Mouse (Mus musculus) embryonic facial prominence, embryonic 15.5 days (tissue): ENCODE results near the gene Ppp3ca. TPM values are rescaled to one million over a fixed set of nuclear protein-coding genes. Genes with fewer than 3 reads are reported as not detected.

Experiments
- ATAC-seq: fragments of 200-750 bp; cut with Nextera tagmentation; 2 replicates; pipeline ENCODE4 v1.8.0; 2017; ENCODE audit warnings: low read depth, moderate TSS enrichment; ENCODE audit not compliant: insufficient number of reproducible peaks, low FRiP score, low TSS enrichment
- H3K27ac ChIP-seq: fragments of 300-500 bp; sonication (generic); replicated peaks from 2 replicates; pipeline ENCODE4 v1.5.1; 2015; ENCODE audit warnings: mild to moderate bottlenecking, inconsistent platforms
- H3K27me3 ChIP-seq: fragments of 300-500 bp; sonication (generic); 2 replicates; pipeline ENCODE4 v1.6.1; 2015; ENCODE audit warnings: inconsistent platforms
- H3K36me3 ChIP-seq: fragments of 300-500 bp; sonication (generic); 2 replicates; pipeline ENCODE4 v1.6.1; 2015; ENCODE audit warnings: mild to moderate bottlenecking, inconsistent platforms
- H3K4me1 ChIP-seq: fragments of 300-500 bp; sonication (generic); 2 replicates; pipeline ENCODE4 v1.6.1; 2015; ENCODE audit warnings: inconsistent platforms
- H3K4me2 ChIP-seq: fragments of 300-500 bp; sonication (generic); replicated peaks from 2 replicates; pipeline ENCODE4 v1.6.1; 2015; ENCODE audit warnings: mild to moderate bottlenecking, inconsistent platforms
- H3K4me3 ChIP-seq: fragments of 300-500 bp; sonication (generic); replicated peaks from 2 replicates; pipeline ENCODE4 v1.5.1; 2015; ENCODE audit warnings: mild to moderate bottlenecking, inconsistent platforms
- H3K9ac ChIP-seq: fragments of 300-500 bp; sonication (generic); 2 replicates; pipeline ENCODE4 v1.6.1; 2015; ENCODE audit warnings: inconsistent platforms
- H3K9me3 ChIP-seq: fragments of 300-500 bp; sonication (generic); replicated peaks from 2 replicates; pipeline ENCODE4 v1.6.1; 2016; ENCODE audit warnings: inconsistent platforms
- WGBS: fragments of 180-500 bp; shearing (Covaris S2); methylation state at CpG from one replicate; pipeline ENCODE4 v1.1.7; 2015; 5-methylcytosine and 5-hydroxymethylcytosine counted together
- polyA plus RNA-seq: library from polyadenylated mRNA; unstranded; fragments of >200 nt; fragmentation: Nextera tagmentation; extraction: Ambion mirVana; gene quantifications from 2 replicates; pipeline ENCODE4 v1.2.1, GENCODE M21; 2015

Ppp3ca gene
- polyA plus RNA-seq, 1 experiment from 2014 or later: 82.8 TPM

DNA sequence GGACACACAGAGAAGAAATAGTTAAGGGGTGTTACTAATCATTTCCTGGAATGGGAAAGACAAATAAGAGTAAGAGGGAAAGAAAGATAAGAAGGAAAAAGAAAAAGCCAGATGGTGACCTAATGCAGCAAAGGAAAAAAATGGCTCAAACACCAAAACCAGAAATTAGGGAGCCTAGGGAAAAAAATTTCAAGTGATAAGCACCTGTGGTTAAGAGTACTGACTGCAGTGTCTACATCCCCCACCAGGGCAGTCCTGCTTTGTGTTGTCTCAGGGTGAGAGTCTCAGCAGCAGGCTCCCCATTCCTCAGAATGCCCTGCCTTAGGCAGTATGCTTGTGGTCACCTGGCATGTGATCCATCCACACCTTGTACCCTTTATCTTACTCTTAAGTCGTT, 99.6 kb downstream of the Ppp3ca start:
- H3K36me3 ChIP-seq: no peaks in the 10 kb centered on the region
- H3K9me3 ChIP-seq: no peaks in the 10 kb centered on the region
- no peak for ATAC-seq
- no peak overlapping the region for H3K4me3 ChIP-seq
- no peak overlapping the region for H3K27ac ChIP-seq
- H3K4me1 ChIP-seq: 0 out of 2 replicates have a peak, but pooled peaks cover 12% of the 10 kb centered on the region
- no peak overlapping the region for H3K4me2 ChIP-seq
- H3K9ac ChIP-seq: no peak overlapping the region
- H3K27me3 ChIP-seq: no peaks in the 10 kb centered on the region
- 49% methylated on average over 1 of the region's 1 CpGs for WGBS

DNA sequence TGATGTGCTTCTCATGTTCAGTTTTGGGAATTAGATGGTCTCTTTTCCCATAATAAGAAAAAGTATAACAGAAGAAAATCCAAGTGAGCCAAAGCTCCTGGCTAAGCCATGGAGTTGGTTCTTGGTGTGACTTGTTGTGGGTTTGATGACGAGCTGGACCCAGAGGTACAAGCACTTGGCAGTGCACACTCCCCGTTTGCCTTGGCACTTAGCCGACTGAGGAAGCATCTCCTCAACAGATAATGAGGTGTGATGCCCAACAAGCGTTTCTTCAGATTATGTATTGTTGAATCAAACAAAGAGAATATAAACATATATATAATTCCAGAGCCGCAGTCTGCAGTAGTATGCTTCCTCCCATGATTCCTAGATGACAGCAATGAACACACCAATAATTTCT, 101.8 kb downstream of the Ppp3ca start:
- Histone ChIP-seq H3K4me3 (no peak overlapping the region), H3K4me1 (0 out of 2 replicates have a peak, but pooled peaks cover 7% of the 10 kb centered on the region), H3K27ac (no peak overlapping the region), H3K36me3 (no peaks in the 10 kb centered on the region), H3K27me3 (no peaks in the 10 kb centered on the region), H3K9ac (no peak overlapping the region), H3K9me3 (no peaks in the 10 kb centered on the region), H3K4me2 (no peak overlapping the region)
- WGBS: 88% methylated on average over 5 of the region's 5 CpGs
- no peak for ATAC-seq

GRCm38 (mm10) chr3:136773217-136773616, 103.3 kb downstream of the Ppp3ca start:
- peaks cover 11% of the 10 kb centered on the region; the same call in 1 of the 2 replicates for H3K4me1 ChIP-seq
- H3K4me2 ChIP-seq: no peak overlapping the region
- no peaks in the 10 kb centered on the region for H3K27me3 ChIP-seq
- no peak for ATAC-seq
- no peak overlapping the region for H3K4me3 ChIP-seq
- 80% methylated on average over 4 of the region's 4 CpGs for WGBS
- no peaks in the 10 kb centered on the region for H3K36me3 ChIP-seq
- H3K9me3 ChIP-seq: no peaks in the 10 kb centered on the region
- H3K9ac ChIP-seq: no peak overlapping the region
- H3K27ac ChIP-seq: no peak overlapping the region

DNA sequence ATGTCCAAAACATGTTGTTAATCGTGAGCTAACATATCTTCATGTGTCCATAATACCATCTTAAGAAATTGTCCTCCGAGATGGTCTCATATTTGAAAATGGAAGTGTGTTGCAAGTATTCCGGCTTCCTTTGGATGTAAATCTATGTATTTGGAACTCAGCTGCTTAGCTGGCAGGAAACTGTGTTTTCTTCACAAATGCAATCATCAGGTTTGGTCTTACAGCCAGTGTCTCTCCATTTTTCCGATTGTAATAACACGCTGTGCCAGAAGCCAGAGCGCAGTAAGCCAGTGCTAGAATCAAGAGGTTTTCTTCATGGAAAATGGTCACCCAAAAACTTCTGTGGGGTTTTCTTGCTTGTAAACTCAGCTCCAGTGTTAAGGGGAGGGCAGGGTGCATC, 104.3 kb downstream of the Ppp3ca start:
- no peak for ATAC-seq
- Histone ChIP-seq H3K36me3 (no peaks in the 10 kb centered on the region), H3K9ac (no peak overlapping the region), H3K4me1 (peaks cover 4% of the 10 kb centered on the region; the same call in 1 of the 2 replicates), H3K27me3 (no peaks in the 10 kb centered on the region), H3K27ac (no peak overlapping the region), H3K4me3 (no peak overlapping the region), H3K9me3 (no peaks in the 10 kb centered on the region), H3K4me2 (no peak overlapping the region)
- 75% methylated on average over 6 of the region's 6 CpGs for WGBS

DNA sequence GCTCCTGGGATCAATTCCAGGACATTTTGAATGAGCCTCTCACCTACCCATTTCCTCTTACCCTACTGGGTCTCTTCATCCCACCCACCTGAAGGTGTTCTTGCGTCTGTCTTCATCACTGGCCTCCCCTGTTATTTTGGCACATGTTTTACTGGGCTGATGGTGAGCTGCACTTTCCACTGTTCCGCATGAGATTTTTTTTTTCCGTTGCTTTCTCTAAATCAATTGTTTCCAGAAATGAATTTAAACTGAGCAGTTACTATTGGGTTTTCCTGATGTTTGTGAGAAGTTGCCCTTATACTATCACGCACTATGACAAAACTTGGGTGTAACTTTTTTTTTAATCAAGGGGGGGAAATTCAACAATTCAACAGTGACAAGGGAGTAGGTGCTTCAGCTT, 106.6 kb downstream of the Ppp3ca start:
- WGBS: 67% methylated on average over 4 of the region's 4 CpGs
- no peaks in the 10 kb centered on the region for H3K9me3 ChIP-seq
- H3K36me3 ChIP-seq: no peaks in the 10 kb centered on the region
- no peak for ATAC-seq
- no peak overlapping the region for H3K9ac ChIP-seq
- H3K27ac ChIP-seq: no peak overlapping the region
- H3K4me3 ChIP-seq: no peak overlapping the region
- no peaks in the 10 kb centered on the region for H3K27me3 ChIP-seq
- no peak overlapping the region for H3K4me2 ChIP-seq
- peaks cover 4% of the 10 kb centered on the region; the same call in 1 of the 2 replicates for H3K4me1 ChIP-seq

GRCm38 (mm10) chr3:136777380-136777779, 107.5 kb downstream of the Ppp3ca start:
- no peaks in the 10 kb centered on the region for H3K9me3 ChIP-seq
- no peak overlapping the region for H3K4me2 ChIP-seq
- 92% methylated on average over 7 of the region's 7 CpGs for WGBS
- no peak overlapping the region for H3K9ac ChIP-seq
- H3K27ac ChIP-seq: no peak overlapping the region
- H3K4me3 ChIP-seq: no peak overlapping the region
- ATAC-seq: no peak
- peaks cover 4% of the 10 kb centered on the region; the same call in 1 of the 2 replicates for H3K4me1 ChIP-seq
- H3K36me3 ChIP-seq: no peaks in the 10 kb centered on the region
- no peaks in the 10 kb centered on the region for H3K27me3 ChIP-seq

- Histone ChIP-seq H3K4me3 (no peak overlapping the region), H3K36me3 (no peaks in the 10 kb centered on the region), H3K27me3 (no peaks in the 10 kb centered on the region), H3K4me1 (peaks cover 4% of the 10 kb centered on the region; the same call in 1 of the 2 replicates), H3K27ac (no peak overlapping the region), H3K9me3 (no peaks in the 10 kb centered on the region), H3K4me2 (no peak overlapping the region), H3K9ac (no peak overlapping the region)
- ATAC-seq: no peak
- WGBS: 83% methylated on average over 9 of the region's 9 CpGs
Observed at GRCm38 (mm10) chr3:136777787-136778216, 107.9 kb downstream of the Ppp3ca start.

- no peaks in the 10 kb centered on the region for H3K9me3 ChIP-seq
Observed at GRCm38 (mm10) chr3:136780321-136780720, 110.4 kb downstream of the Ppp3ca start.

GRCm38 (mm10) chr3:136782058-136782457, 112.1 kb downstream of the Ppp3ca start:
- Histone ChIP-seq H3K9me3 (no peaks in the 10 kb centered on the region), H3K27ac (no peak overlapping the region)
- ATAC-seq: no peak

More at GRCm38 (mm10) chr3:136780321-136780720, 110.4 kb downstream of the Ppp3ca start:
- 88% methylated on average over 3 of the region's 3 CpGs for WGBS
- H3K9ac ChIP-seq: no peak overlapping the region
- no peak overlapping the region for H3K4me3 ChIP-seq
- H3K27ac ChIP-seq: no peak overlapping the region
- no peaks in the 10 kb centered on the region for H3K27me3 ChIP-seq
- no peak overlapping the region for H3K4me2 ChIP-seq
- H3K4me1 ChIP-seq: peaks cover 4% of the 10 kb centered on the region; the same call in 1 of the 2 replicates
- no peaks in the 10 kb centered on the region for H3K36me3 ChIP-seq
- no peak for ATAC-seq

GRCm38 (mm10) chr3:136785686-136786085, 115.8 kb downstream of the Ppp3ca start:
- Histone ChIP-seq H3K4me1 (no peaks in the 10 kb centered on the region), H3K4me2 (no peak overlapping the region), H3K27ac (no peak overlapping the region), H3K4me3 (no peak overlapping the region), H3K36me3 (no peaks in the 10 kb centered on the region), H3K9me3 (no peaks in the 10 kb centered on the region), H3K27me3 (no peaks in the 10 kb centered on the region), H3K9ac (no peak overlapping the region)
- WGBS: 80% methylated on average over 6 of the region's 6 CpGs
- no peak; the same call in 1 of the 2 replicates for ATAC-seq

More at GRCm38 (mm10) chr3:136782058-136782457, 112.1 kb downstream of the Ppp3ca start:
- H3K9ac ChIP-seq: no peak overlapping the region
- H3K4me1 ChIP-seq: peaks cover 4% of the 10 kb centered on the region; the same call in 1 of the 2 replicates
- no peak overlapping the region for H3K4me3 ChIP-seq
- no peak overlapping the region for H3K4me2 ChIP-seq
- no peaks in the 10 kb centered on the region for H3K27me3 ChIP-seq
- no peaks in the 10 kb centered on the region for H3K36me3 ChIP-seq

- ATAC-seq: no peak
Observed at GRCm38 (mm10) chr3:136790261-136790871, 120.4 kb downstream of the Ppp3ca start.

DNA sequence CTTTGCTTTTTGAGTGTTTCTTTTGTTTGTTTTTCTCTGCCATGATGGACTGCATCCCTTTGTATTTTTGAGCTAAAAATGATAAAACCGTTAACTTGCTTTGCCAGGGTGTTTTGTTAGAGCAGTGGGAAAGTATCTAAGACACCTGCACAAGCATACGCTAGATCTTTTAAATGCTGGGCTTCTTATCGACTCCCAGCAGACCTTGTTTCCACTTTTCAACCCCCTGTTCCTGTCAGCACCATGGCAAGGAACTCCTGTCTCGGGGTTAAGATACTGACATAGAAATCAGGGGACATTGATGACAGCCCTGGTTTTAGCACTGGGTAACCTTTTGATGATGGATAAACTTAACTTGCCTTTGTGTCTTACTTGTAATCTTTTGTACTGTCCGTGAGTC, 121.5 kb downstream of the Ppp3ca start:
- Histone ChIP-seq H3K36me3 (no peaks in the 10 kb centered on the region), H3K4me2 (no peak overlapping the region), H3K9ac (no peak overlapping the region), H3K4me1 (no peaks in the 10 kb centered on the region), H3K27me3 (no peaks in the 10 kb centered on the region), H3K27ac (no peak overlapping the region), H3K9me3 (no peaks in the 10 kb centered on the region), H3K4me3 (no peak overlapping the region)
- ATAC-seq: no peak
- 83% methylated on average over 5 of the region's 5 CpGs for WGBS

More at GRCm38 (mm10) chr3:136790261-136790871, 120.4 kb downstream of the Ppp3ca start:
- Histone ChIP-seq H3K36me3 (no peaks in the 10 kb centered on the region), H3K4me1 (no peaks in the 10 kb centered on the region), H3K4me2 (no peak overlapping the region), H3K27ac (no peak overlapping the region), H3K27me3 (no peaks in the 10 kb centered on the region), H3K9me3 (no peaks in the 10 kb centered on the region), H3K9ac (no peak overlapping the region), H3K4me3 (no peak overlapping the region)
- 47% methylated on average over 4 of the region's 4 CpGs for WGBS
